ENCODE assay signal across 12 mouse cellular contexts in the genomic region with DNA sequence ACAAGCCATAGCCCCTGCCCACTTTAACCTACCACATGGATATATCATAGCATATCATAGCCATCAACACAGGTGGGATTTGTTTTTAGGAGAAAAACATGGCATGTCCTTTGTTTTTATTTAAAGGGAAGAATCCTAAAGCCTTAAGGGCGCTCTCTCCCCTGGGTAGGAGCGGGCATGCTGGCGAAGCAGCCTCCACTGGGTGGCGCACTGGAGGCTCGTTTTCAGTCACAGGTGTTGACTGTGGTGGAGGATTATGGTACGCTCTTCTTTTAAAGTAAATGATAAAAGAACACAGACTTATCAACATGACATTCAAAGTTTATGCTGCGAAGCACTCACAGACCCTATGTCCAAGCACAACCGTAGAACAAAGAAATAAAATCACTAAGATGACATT. TPM values are rescaled to one million over a fixed set of nuclear protein-coding genes. Genes with fewer than 3 reads are reported as not detected.
DNase-seq lines count a peak whose midpoint lies in the region; ATAC-seq and TF ChIP-seq lines count a peak whose summit lies in the region.
"Had no signal": no experiment of that assay in that cellular context is flagged by ENCODE, and none has a peak within 500 bp of the region (broad histone marks: within the 10 kb centered on the region; RNA-seq: fewer than 3 reads in every experiment).

No protein-coding gene starts in this region.

- no peaks in the 10 kb centered on the region for H3K27me3 ChIP-seq in lung, postnatal 0 days (replicated peaks; ENCODE audit: insufficient read depth, low read length)
- no peaks in the 10 kb centered on the region for H3K27me3 ChIP-seq in thymus, adult 2 months (ENCODE audit: control insufficient read depth, insufficient read depth, low read length)
- H3K27me3 ChIP-seq in cerebellum, adult 2 months (ENCODE audit: control insufficient read depth, insufficient read depth, low read length): no peaks in the 10 kb centered on the region
- H3K27me3 ChIP-seq: hindbrain, embryonic 15.5 days; limb, embryonic 13.5 days; stomach, embryonic 15.5 days had no signal

- H3K9ac ChIP-seq in lung, postnatal 0 days (replicated peaks; ENCODE audit: low read depth): no peak overlapping the region
- H3K9ac ChIP-seq: hindbrain, embryonic 15.5 days; limb, embryonic 13.5 days; stomach, embryonic 15.5 days had no signal

- no peaks in the 10 kb centered on the region for H3K9me3 ChIP-seq in lung, postnatal 0 days (ENCODE audit: low read length)
- H3K9me3 ChIP-seq: hindbrain, embryonic 15.5 days; limb, embryonic 13.5 days; stomach, embryonic 15.5 days had no signal

- intact Hi-C loops in left cerebral cortex, postnatal 14 days (cut with DNase I): loop anchor here (2.0 to 5.0 kb wide), 2 partner anchors 64 to 78 kb away; no protein-coding TSS in a partner anchor

- TF ChIP-seq EP300 in lung, postnatal 0 days (IDR thresholded peaks at IDR 0.05): no peak

- TF ChIP-seq CTCF in lung, postnatal 0 days (IDR thresholded peaks at IDR 0.05): peak; percentile 43
- TF ChIP-seq CTCF in thymus, adult 2 months (IDR thresholded peaks at IDR 0.05; ENCODE audit: borderline replicate concordance, control insufficient read depth, extremely low read depth, insufficient read depth, low read length, poor library complexity): peak; percentile 79; the same call in 1 of the 2 replicates
- no peak for TF ChIP-seq CTCF in cerebellum, adult 2 months (IDR thresholded peaks at IDR 0.05; ENCODE audit: borderline replicate concordance, insufficient read depth, low read depth, low read length)

- H3K36me3 ChIP-seq in lung, postnatal 0 days (ENCODE audit: insufficient read depth, low read length): no peaks in the 10 kb centered on the region
- H3K36me3 ChIP-seq in thymus, adult 2 months (ENCODE audit: control insufficient read depth, insufficient read depth, low read length): no peaks in the 10 kb centered on the region
- H3K36me3 ChIP-seq: hindbrain, embryonic 15.5 days; limb, embryonic 13.5 days; stomach, embryonic 15.5 days had no signal

- H3K4me1 ChIP-seq in lung, postnatal 0 days (ENCODE audit: insufficient read depth, low read depth, low read length): no peaks in the 10 kb centered on the region
- no peaks in the 10 kb centered on the region for H3K4me1 ChIP-seq in thymus, adult 2 months (replicated peaks; ENCODE audit: control insufficient read depth, insufficient read depth, low read length)
- no peaks in the 10 kb centered on the region for H3K4me1 ChIP-seq in cerebellum, adult 2 months (ENCODE audit: control insufficient read depth, insufficient read depth, low read length)
- H3K4me1 ChIP-seq: hindbrain, embryonic 15.5 days; limb, embryonic 13.5 days; stomach, embryonic 15.5 days had no signal

- TF ChIP-seq POLR2A in thymus, adult 2 months (IDR thresholded peaks at IDR 0.05; ENCODE audit: control insufficient read depth, extremely low read depth, insufficient read depth, low read length, poor library complexity): no peak
- TF ChIP-seq POLR2A in cerebellum, adult 2 months (IDR thresholded peaks at IDR 0.05; ENCODE audit: borderline replicate concordance, insufficient read depth, low read length): no peak

- 79% methylated on average over 8 of the region's 8 CpGs for WGBS in lung, postnatal 0 days
- 86% methylated on average over 8 of the region's 8 CpGs for WGBS in thymus, adult 2 months
- 88% methylated on average over 8 of the region's 8 CpGs for WGBS in cerebellum, adult 2 months

- ATAC-seq in lung, postnatal 0 days: no peak

- H3K4me2 ChIP-seq in lung, postnatal 0 days (replicated peaks; ENCODE audit: low read depth, low read length): no peak overlapping the region
- H3K4me2 ChIP-seq: hindbrain, embryonic 15.5 days; limb, embryonic 13.5 days; stomach, embryonic 15.5 days had no signal

- H3K27ac ChIP-seq in lung, postnatal 0 days (ENCODE audit: low read length): no peak overlapping the region
- no peak overlapping the region for H3K27ac ChIP-seq in thymus, adult 2 months (ENCODE audit: control insufficient read depth, insufficient read depth, low read length)
- no peak overlapping the region for H3K27ac ChIP-seq in cerebellum, adult 2 months (ENCODE audit: insufficient read depth, low read length)
- H3K27ac ChIP-seq: hindbrain, embryonic 15.5 days; limb, embryonic 13.5 days; stomach, embryonic 15.5 days had no signal

- DNase-seq in adrenal gland, postnatal 10 days: peak; percentile 10
- DNase-seq in adrenal gland, postnatal 25 days: no peak
- DNase-seq in lung, postnatal 0 days (ENCODE audit: low spot score): no peak
- no peak for DNase-seq in lung, postnatal 10 days
- DNase-seq in left cerebral cortex, postnatal 14 days (ENCODE audit: low spot score in 2 of 2): peak; percentile 48 to 59
- peak; percentile 75 for DNase-seq in thymus, adult 2 months
- DNase-seq in urinary bladder, postnatal 25 days (ENCODE audit: low spot score): no peak
- DNase-seq in cerebellum, adult 2 months: no peak

- H3K4me3 ChIP-seq in lung, postnatal 0 days (ENCODE audit: low read depth, low read length): no peak overlapping the region
- H3K4me3 ChIP-seq in thymus, adult 2 months (ENCODE audit: control insufficient read depth, insufficient read depth, low read length): no peak overlapping the region
- no peak overlapping the region for H3K4me3 ChIP-seq in cerebellum, adult 2 months (replicated peaks; ENCODE audit: insufficient read depth, low read depth, low read length)
- H3K4me3 ChIP-seq: hindbrain, embryonic 15.5 days; limb, embryonic 13.5 days; myocyte; stomach, embryonic 15.5 days had no signal

RNA-seq across cellular contexts. Expression of gene Slain1, which starts 19.5 kb away (rescaled TPM):
- 1 to 10 TPM; 1.5 to 1.8 TPM for total RNA-seq in adrenal gland, postnatal 10 days (2021)
- 1.2 and 3.5 TPM in 2 replicates for total RNA-seq in adrenal gland, postnatal 25 days (2021)
- 1.4 TPM in 2 replicates for polyA plus RNA-seq in lung, postnatal 0 days (2015; fragmentation: Nextera tagmentation; extraction: Ambion mirVana)
- 10 to 100 TPM; 49.9 to 51.7 TPM for total RNA-seq in left cerebral cortex, postnatal 14 days (2021)
- polyA plus RNA-seq in thymus, adult 2 months (2012; rRNA removed): 52.7 and 53.0 TPM in 2 replicates
- 85.2 and 92.3 TPM in 2 replicates for polyA plus RNA-seq in cerebellum, adult 2 months (2012; rRNA removed)
- polyA plus RNA-seq: myocyte had no signal

Comparison
In these comparisons a context has a peak if more than half of its experiments do, and no peak if none do; other contexts are left out.
1. DNase-seq: peak in adrenal gland, postnatal 10 days (single experiment), left cerebral cortex, postnatal 14 days (2 of 2) and thymus, adult 2 months (single experiment); none in adrenal gland, postnatal 25 days (single experiment), lung, postnatal 0 days (single experiment), lung, postnatal 10 days (single experiment), urinary bladder, postnatal 25 days (single experiment) and cerebellum, adult 2 months (0 of 2).
2. RNA of gene Slain1, which starts 19.5 kb away (total RNA-seq): 49.9 to 51.7 TPM in left cerebral cortex, postnatal 14 days; 1.2 to 3.5 TPM in adrenal gland, postnatal 25 days and 1.5 to 1.8 TPM in adrenal gland, postnatal 10 days; every median in the first group is over 10 times any median in the second.